Mouse (Mus musculus) neural tube, embryonic 15.5 days (tissue): ENCODE results near the gene 1700020N15Rik. TPM values are rescaled to one million over a fixed set of nuclear protein-coding genes. Genes with fewer than 3 reads are reported as not detected.
"Not testable (repeated sequence)": the region's sequence is repeated elsewhere in the genome, so short reads cannot be mapped to it uniquely, and the experiment has no call there.

Experiments used
- ATAC-seq: fragments of 200-750 bp; cut with Nextera tagmentation; 2 replicates; pipeline ENCODE4 v1.8.0; 2017; ENCODE audit warnings: mild to moderate bottlenecking, moderate TSS enrichment, moderate library complexity; ENCODE audit not compliant: low FRiP score
- H3K27ac ChIP-seq: fragments of 300-500 bp; sonication (generic); replicated peaks from 2 replicates; pipeline ENCODE4 v1.5.1; 2015; ENCODE audit warnings: mild to moderate bottlenecking, inconsistent platforms
- H3K27me3 ChIP-seq: fragments of 300-500 bp; sonication (generic); replicated peaks from 2 replicates; pipeline ENCODE4 v1.6.1; 2015; ENCODE audit warnings: inconsistent platforms
- H3K36me3 ChIP-seq: fragments of 300-500 bp; sonication (generic); 2 replicates; pipeline ENCODE4 v1.6.1; 2015; ENCODE audit warnings: inconsistent platforms
- H3K4me1 ChIP-seq: fragments of 300-500 bp; sonication (generic); 2 replicates; pipeline ENCODE4 v1.6.1; 2015; ENCODE audit warnings: inconsistent platforms
- H3K4me2 ChIP-seq: fragments of 300-500 bp; sonication (generic); 2 replicates; pipeline ENCODE4 v1.6.1; 2015; ENCODE audit warnings: inconsistent platforms, mild to moderate bottlenecking, moderate library complexity
- H3K4me3 ChIP-seq: fragments of 300-500 bp; sonication (generic); replicated peaks from 2 replicates; pipeline ENCODE4 v1.5.1; 2015; ENCODE audit warnings: mild to moderate bottlenecking, inconsistent platforms
- H3K9ac ChIP-seq: fragments of 300-500 bp; sonication (generic); replicated peaks from 2 replicates; pipeline ENCODE4 v1.6.1; 2015; ENCODE audit warnings: mild to moderate bottlenecking, inconsistent platforms
- H3K9me3 ChIP-seq: fragments of 300-500 bp; sonication (generic); replicated peaks from 2 replicates; pipeline ENCODE4 v1.6.1; 2016; ENCODE audit warnings: inconsistent platforms
- WGBS: fragments of 180-500 bp; shearing (Covaris S2); methylation state at CpG from one replicate; pipeline ENCODE4 v1.1.7; 2015; ENCODE audit warnings: mixed read lengths; 5-methylcytosine and 5-hydroxymethylcytosine counted together
- polyA plus RNA-seq: library from polyadenylated mRNA; unstranded; fragments of >200 nt; fragmentation: Nextera tagmentation; extraction: Ambion mirVana; gene quantifications from 2 replicates; pipeline ENCODE4 v1.2.1, GENCODE M21; 2015

The 1700020N15Rik gene
- polyA plus RNA-seq: not detected in 2 replicates

- not testable (repeated sequence) for H3K36me3 ChIP-seq, H3K27me3 ChIP-seq, H3K4me3 ChIP-seq, ATAC-seq, H3K4me2 ChIP-seq, H3K4me1 ChIP-seq, H3K9me3 ChIP-seq, H3K9ac ChIP-seq, H3K27ac ChIP-seq
- WGBS: 73% methylated on average over 5 of the region's 5 CpGs
These were observed at the start of gene 1700020N15Rik for GRCm38 (mm10) chrX:69945000-69945399. TSS of gene 1700020N15Rik (plus strand) at chrX:69945300.

GRCm38 (mm10) chrX:69976790-69977579 is 31.9 kb downstream of the 1700020N15Rik start:
- no peak overlapping the region for H3K4me2 ChIP-seq
- H3K36me3 ChIP-seq: no peaks in the 10 kb centered on the region
- H3K27me3 ChIP-seq: no peaks in the 10 kb centered on the region
- ATAC-seq: no peak
- H3K9ac ChIP-seq: no peak overlapping the region
- H3K27ac ChIP-seq: no peak overlapping the region
- no peaks in the 10 kb centered on the region for H3K4me1 ChIP-seq
- WGBS: 60% methylated on average over 2 of the region's 2 CpGs
- no peaks in the 10 kb centered on the region for H3K9me3 ChIP-seq
- H3K4me3 ChIP-seq: no peak overlapping the region
